Comparison of ENCODE assay signal across 22 mouse cellular contexts in the genomic region with DNA sequence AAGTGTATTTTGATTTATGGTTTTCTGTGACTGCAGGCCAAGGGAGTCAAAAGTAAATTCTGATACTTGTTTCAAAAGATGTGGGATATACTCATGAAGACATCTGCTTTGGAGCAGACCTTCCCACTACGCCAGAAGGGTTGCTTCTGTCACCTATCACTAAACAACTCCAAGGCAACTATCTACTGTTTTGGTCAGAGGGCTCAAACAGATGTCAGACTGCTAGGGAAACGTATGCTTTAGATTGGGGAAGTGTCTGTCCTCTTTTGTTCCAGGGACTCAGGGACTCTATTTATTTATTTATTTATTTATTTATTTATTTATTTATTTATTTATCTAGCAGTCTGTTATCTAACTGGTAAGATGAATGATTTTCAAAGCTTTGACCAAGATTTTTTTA. TPM values are rescaled to one million over a fixed set of nuclear protein-coding genes. Genes with fewer than 3 reads are reported as not detected.
DNase-seq lines count a peak whose midpoint lies in the region; ATAC-seq and TF ChIP-seq lines count a peak whose summit lies in the region.
"Had no signal": no experiment of that assay in that cellular context is flagged by ENCODE, and none has a peak within 500 bp of the region (broad histone marks: within the 10 kb centered on the region; RNA-seq: fewer than 3 reads in every experiment).

No protein-coding gene starts in this region.

- TF ChIP-seq CTCF in heart, adult 2 months (IDR thresholded peaks at IDR 0.05): no peak
- TF ChIP-seq CTCF in liver, postnatal 0 days (IDR thresholded peaks at IDR 0.05; ENCODE audit: low read depth): no peak
- no peak for TF ChIP-seq CTCF in left cerebral cortex, adult 2 months (IDR thresholded peaks at IDR 0.05)

- no peak for TF ChIP-seq POLR2A in heart, adult 2 months (IDR thresholded peaks at IDR 0.05; ENCODE audit: insufficient read depth, low read depth, low read length)

- ATAC-seq in liver, embryonic 11.5 days (replicated peaks; ENCODE audit: low FRiP score): peak; percentile 68; the same call in 1 of the 2 replicates
- no peak for ATAC-seq in liver, postnatal 0 days
- peak; percentile 60; the same call in 1 of the 2 replicates for ATAC-seq in megakaryocyte-erythroid progenitor cell, adult 5-6 weeks (replicated peaks; ENCODE audit: low FRiP score, low TSS enrichment, poor library complexity, severe bottlenecking)
- ATAC-seq: activated CD4-positive, CD25-positive, alpha-beta regulatory T cell, adult 4 months; forebrain, embryonic 14.5 days; hindbrain, embryonic 16.5 days; inflammation-experienced regulatory T-cells, adult 6 months; Patski had no signal

- H3K9me3 ChIP-seq in heart, embryonic 10.5 days: no peaks in the 10 kb centered on the region
- H3K9me3 ChIP-seq in liver, embryonic 11.5 days (ENCODE audit: control insufficient read depth, low read length): peaks cover 5% of the 10 kb centered on the region; the same call in 1 of the 2 replicates
- H3K9me3 ChIP-seq in liver, postnatal 0 days (ENCODE audit: low read length): 0 out of 2 replicates have a peak, but pooled peaks cover 8% of the 10 kb centered on the region
- H3K9me3 ChIP-seq: heart, embryonic 15.5 days had no signal

- H3K4me3 ChIP-seq in heart, embryonic 10.5 days: no peak overlapping the region
- no peak overlapping the region for H3K4me3 ChIP-seq in heart, adult 2 months
- H3K4me3 ChIP-seq in liver, embryonic 11.5 days (ENCODE audit: low read depth, low read length): no peak overlapping the region
- H3K4me3 ChIP-seq in liver, postnatal 0 days (ENCODE audit: low read depth, low read length): no peak overlapping the region
- H3K4me3 ChIP-seq in left cerebral cortex, adult 2 months: no peak overlapping the region
- H3K4me3 ChIP-seq: embryonic facial prominence, embryonic 10.5 days; gastrocnemius, adult 2 months; heart, embryonic 15.5 days; hindbrain, embryonic 12.5 days had no signal

- no peaks in the 10 kb centered on the region for H3K36me3 ChIP-seq in heart, embryonic 10.5 days
- H3K36me3 ChIP-seq in heart, adult 2 months (ENCODE audit: control insufficient read depth, insufficient read depth, low read length): no peaks in the 10 kb centered on the region
- H3K36me3 ChIP-seq in liver, embryonic 11.5 days (ENCODE audit: control insufficient read depth, insufficient read depth, low read length): no peaks in the 10 kb centered on the region
- no peaks in the 10 kb centered on the region for H3K36me3 ChIP-seq in liver, postnatal 0 days (replicated peaks; ENCODE audit: insufficient read depth, low read length)
- H3K36me3 ChIP-seq: embryonic facial prominence, embryonic 10.5 days; heart, embryonic 15.5 days; hindbrain, embryonic 12.5 days had no signal

- H3K79me2 ChIP-seq in heart, adult 2 months (replicated peaks; ENCODE audit: control insufficient read depth, insufficient read depth, low read length): no peaks in the 10 kb centered on the region

- no peak for DNase-seq in heart, embryonic 10.5 days (ENCODE audit: low spot score)
- no peak for DNase-seq in heart, adult 2 months
- DNase-seq in liver, embryonic 11.5 days (ENCODE audit: low spot score): no peak
- no peak for DNase-seq in liver, postnatal 0 days
- DNase-seq in MEL-GATA-1-ER (ENCODE audit: extremely low read depth, low read depth): peak; percentile 41
- no peak for DNase-seq in cerebellum, postnatal 25 days
- no peak for DNase-seq in left cerebral cortex, adult 2 months (ENCODE audit: extremely low spot score in 1 of 2, low spot score in 2 of 2)
- DNase-seq: cerebellum, adult 11-12 months; cerebellum, adult 9-10 months; cerebellum, postnatal 36 days; gastrocnemius, adult 2 months; gastrocnemius, postnatal 25 days; heart, postnatal 4 days had no signal

- intact Hi-C loops in heart, adult 2 months (cut with DNase I): no loop called here
- intact Hi-C loops in left cerebral cortex, adult 2 months (cut with DNase I): no loop called here

- no peaks in the 10 kb centered on the region for H3K27me3 ChIP-seq in heart, embryonic 10.5 days (ENCODE audit: insufficient read depth, poor library complexity, severe bottlenecking)
- no peaks in the 10 kb centered on the region for H3K27me3 ChIP-seq in heart, adult 2 months (ENCODE audit: control insufficient read depth, insufficient read depth, low read length)
- H3K27me3 ChIP-seq in liver, embryonic 11.5 days (replicated peaks; ENCODE audit: control insufficient read depth, insufficient read depth, low read length): no peaks in the 10 kb centered on the region
- no peaks in the 10 kb centered on the region for H3K27me3 ChIP-seq in liver, postnatal 0 days (ENCODE audit: insufficient read depth, low read length)
- H3K27me3 ChIP-seq: heart, embryonic 15.5 days; hindbrain, embryonic 12.5 days; Patski had no signal

- 16% methylated on average over 2 of the region's 2 CpGs for WGBS in heart, embryonic 10.5 days
- WGBS in heart, adult 2 months: 39% methylated on average over 2 of the region's 2 CpGs
- 23% methylated on average over 2 of the region's 2 CpGs for WGBS in liver, embryonic 11.5 days
- 51% methylated on average over 2 of the region's 2 CpGs for WGBS in liver, postnatal 0 days (ENCODE audit: insufficient replicate concordance)

- TF ChIP-seq EP300 in heart, adult 2 months (IDR thresholded peaks at IDR 0.05; ENCODE audit: insufficient read depth, low read depth, low read length): no peak
- no peak for TF ChIP-seq EP300 in liver, postnatal 0 days (IDR thresholded peaks at IDR 0.05; ENCODE audit: low read depth)

- peaks cover 16% of the 10 kb centered on the region for H3K4me1 ChIP-seq in heart, embryonic 10.5 days
- H3K4me1 ChIP-seq in heart, adult 2 months (ENCODE audit: control insufficient read depth, insufficient read depth, low read length): no peaks in the 10 kb centered on the region; the same call in 1 of the 2 replicates
- peaks cover 12% of the 10 kb centered on the region for H3K4me1 ChIP-seq in liver, embryonic 11.5 days (replicated peaks; ENCODE audit: control insufficient read depth, insufficient read depth, low read length)
- H3K4me1 ChIP-seq in liver, postnatal 0 days (ENCODE audit: insufficient read depth): peaks cover 3% of the 10 kb centered on the region; the same call in 1 of the 2 replicates
- H3K4me1 ChIP-seq: hindbrain, embryonic 12.5 days had no signal

- no peak overlapping the region for H3K4me2 ChIP-seq in liver, embryonic 11.5 days
- no peak overlapping the region for H3K4me2 ChIP-seq in liver, postnatal 0 days (ENCODE audit: low read depth, low read length)
- H3K4me2 ChIP-seq: heart, embryonic 15.5 days; hindbrain, embryonic 12.5 days had no signal

- H3K27ac ChIP-seq in heart, embryonic 10.5 days: peak overlapping the region; percentile 76; the same call in 1 of the 2 replicates
- no peak overlapping the region for H3K27ac ChIP-seq in heart, adult 2 months
- no peak overlapping the region for H3K27ac ChIP-seq in liver, embryonic 11.5 days (ENCODE audit: low read depth, low read length)
- H3K27ac ChIP-seq in liver, postnatal 0 days (ENCODE audit: low read depth): no peak overlapping the region
- H3K27ac ChIP-seq in left cerebral cortex, adult 2 months: no peak overlapping the region
- H3K27ac ChIP-seq: embryonic facial prominence, embryonic 10.5 days; gastrocnemius, adult 2 months; heart, embryonic 15.5 days; hindbrain, embryonic 12.5 days had no signal

- H3K9ac ChIP-seq in heart, adult 2 months (ENCODE audit: low read depth, low read length): no peak overlapping the region
- H3K9ac ChIP-seq in liver, embryonic 11.5 days (ENCODE audit: low read depth, low read length): no peak overlapping the region
- H3K9ac ChIP-seq in liver, postnatal 0 days (replicated peaks): no peak overlapping the region
- H3K9ac ChIP-seq: heart, embryonic 15.5 days; hindbrain, embryonic 12.5 days had no signal

RNA-seq across cellular contexts. Expression of gene Siah2, which starts 22.6 kb away (rescaled TPM):
- 4.8 and 6.6 TPM in 2 replicates for polyA plus RNA-seq in heart, embryonic 10.5 days (2016; fragmentation: Nextera tagmentation; extraction: Ambion mirVana)
- total RNA-seq in heart, adult 2 months (2021): 10 to 100 TPM in 1 of 2 experiments, 1 to 10 TPM in 1; 8.8 to 10.9 TPM
- polyA plus RNA-seq in heart, adult 2 months (2012; rRNA removed): 9.0 and 12.7 TPM in 2 replicates
- 5.4 and 6.2 TPM in 2 replicates for polyA plus RNA-seq in liver, embryonic 11.5 days (2014; fragmentation: Nextera tagmentation; extraction: Ambion mirVana)
- polyA plus RNA-seq in liver, postnatal 0 days (2015; fragmentation: Nextera tagmentation; extraction: Ambion mirVana): 7.1 and 8.6 TPM in 2 replicates
- total RNA-seq in megakaryocyte-erythroid progenitor cell, adult 5-6 weeks (2014; fragmentation: Nextera tagmentation): 6.0 and 14.6 TPM in 2 replicates
- 11.6 and 14.9 TPM in 2 replicates for total RNA-seq in megakaryocyte-erythroid progenitor cell, adult 5-6 weeks (2017)
- 10 to 100 TPM; 17.2 to 22.0 TPM for total RNA-seq in left cerebral cortex, adult 2 months (2021)
